Mouse (Mus musculus): ENCODE measurements around the gene Mab21l2.

The Mab21l2 gene

GRCm38 (mm10) chr3:86548091-86549015 lies at the start of gene Mab21l2:
TSS of gene Mab21l2 (minus strand) at chr3:86548629.
- DNase-seq (ENCODE audit: low read depth, low spot score) = peak; percentile 67

DNA sequence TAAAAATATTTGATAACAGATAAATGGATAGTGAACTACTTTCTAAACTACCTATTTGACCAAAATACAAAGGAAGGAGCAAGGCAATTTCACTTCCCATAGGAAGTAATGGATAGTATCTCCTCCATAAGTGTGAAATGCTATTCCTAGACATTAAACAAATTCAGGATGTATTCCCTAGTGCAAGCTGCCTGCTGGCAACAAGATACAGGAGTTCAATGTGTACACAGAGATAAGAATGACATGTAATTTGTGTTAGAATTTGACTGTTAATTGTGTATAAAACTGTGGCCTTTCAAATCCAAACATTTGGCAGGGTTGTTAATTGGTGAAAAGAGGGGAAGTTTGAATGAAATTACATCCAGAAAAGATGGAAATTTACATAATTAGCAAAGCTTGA lies 26.9 kb upstream of the Mab21l2 start:
- DNase-seq (ENCODE audit: low read depth, low spot score) = no peak

DNA sequence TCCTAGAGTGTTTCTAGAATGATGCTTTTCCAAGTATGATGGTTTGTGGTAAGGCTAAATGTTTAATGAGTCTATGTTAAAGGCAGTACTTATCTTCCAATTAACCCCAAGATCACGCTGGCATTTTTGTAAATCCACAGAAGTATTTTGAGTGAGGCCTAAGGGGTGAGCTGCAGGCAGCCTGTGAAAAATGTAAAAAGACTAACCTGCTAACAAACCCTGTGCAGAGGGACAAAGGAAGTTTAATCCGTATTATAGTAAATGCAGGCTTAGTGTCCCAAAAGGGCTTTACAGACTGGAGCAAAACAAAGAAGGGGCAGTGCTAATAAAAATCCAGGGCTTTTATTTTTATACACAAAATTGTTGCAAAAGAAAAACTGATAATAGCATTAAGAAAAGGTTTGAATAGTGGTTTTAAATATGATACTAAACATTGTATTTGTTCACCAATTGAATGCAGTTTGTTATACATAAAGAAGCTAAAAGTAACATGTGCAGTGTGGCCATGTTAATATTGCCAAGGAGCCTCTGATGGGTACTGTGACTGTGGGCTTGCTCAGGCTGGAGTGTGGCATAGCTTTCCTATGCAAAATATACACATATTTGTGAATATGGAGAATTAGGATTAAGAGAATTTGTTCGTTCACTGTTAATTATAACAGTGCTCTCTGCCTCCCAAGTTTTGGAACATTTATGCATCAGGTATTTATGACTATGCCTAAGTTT lies 24.3 kb upstream of the Mab21l2 start:
- DNase-seq (ENCODE audit: low read depth, low spot score) = no peak

GRCm38 (mm10) chr3:86571518-86571917 lies 23.1 kb upstream of the Mab21l2 start:
- DNase-seq (ENCODE audit: low read depth, low spot score) = no peak

DNA sequence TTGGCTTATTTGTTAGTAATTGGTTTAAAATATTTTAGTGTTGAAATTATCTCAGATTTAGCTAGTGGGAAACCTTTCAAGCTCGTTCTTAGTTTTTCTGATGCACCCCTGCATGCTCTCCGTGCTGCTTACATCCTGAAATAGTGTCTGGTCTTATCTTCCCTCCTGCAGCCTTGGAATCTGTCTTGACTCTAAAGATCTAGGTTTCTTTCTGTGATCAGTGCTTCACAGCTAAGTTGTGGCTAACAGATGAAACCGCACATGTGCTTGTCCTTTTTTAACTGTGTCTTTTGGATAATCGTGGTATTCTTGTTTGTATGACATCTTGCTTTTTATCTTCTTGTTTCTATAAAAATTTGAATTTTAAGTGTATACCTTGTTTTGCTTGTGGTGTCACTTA lies 18.9 kb upstream of the Mab21l2 start:
- no peak for DNase-seq (ENCODE audit: low read depth, low spot score)

GRCm38 (mm10) chr3:86561396-86561795 lies 13.0 kb upstream of the Mab21l2 start:
- DNase-seq (ENCODE audit: low read depth, low spot score) = no peak

DNA sequence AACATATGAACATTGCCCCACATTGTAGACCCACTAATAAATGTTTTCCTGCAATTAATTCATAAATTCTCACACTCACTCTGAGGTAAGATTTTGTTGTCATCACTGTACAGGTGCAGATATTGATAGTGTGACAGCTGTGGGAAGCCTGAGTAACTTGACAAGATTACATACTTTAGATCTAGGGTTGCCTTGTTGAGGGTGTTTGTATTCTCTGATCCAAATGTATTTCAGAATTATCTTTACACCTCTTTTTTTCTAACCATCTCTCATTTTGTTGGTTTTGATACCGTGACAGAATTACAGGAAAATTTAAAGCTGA lies 12.6 kb upstream of the Mab21l2 start:
- no peak for DNase-seq (ENCODE audit: low read depth, low spot score)

GRCm38 (mm10) chr3:86560281-86561022 lies 12.0 kb upstream of the Mab21l2 start:
- DNase-seq (ENCODE audit: low read depth, low spot score) = no peak

GRCm38 (mm10) chr3:86559635-86560034 lies 11.2 kb upstream of the Mab21l2 start:
- DNase-seq (ENCODE audit: low read depth, low spot score) = no peak

DNA sequence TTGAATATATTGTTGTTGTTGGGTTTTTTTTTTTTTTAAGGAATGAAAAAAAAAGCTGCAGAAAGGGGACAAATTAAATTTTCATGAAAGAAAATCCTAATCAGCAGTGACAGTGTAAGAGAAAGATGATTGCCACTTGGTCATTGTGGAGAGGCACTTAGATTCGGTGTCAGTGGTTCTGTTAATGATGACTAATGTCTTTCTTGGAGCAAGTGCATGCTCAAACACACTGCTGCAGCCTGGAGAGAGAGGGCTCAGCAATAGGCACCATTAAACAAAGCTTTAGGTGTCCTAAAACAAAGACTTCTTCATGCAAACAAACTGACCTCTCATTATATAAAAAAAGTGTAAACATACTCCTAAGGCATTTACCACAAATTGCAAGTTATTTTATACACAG lies 10.5 kb upstream of the Mab21l2 start:
- DNase-seq (ENCODE audit: low read depth, low spot score) = no peak

GRCm38 (mm10) chr3:86552170-86552569 lies 3.7 kb upstream of the Mab21l2 start:
- no peak for DNase-seq (ENCODE audit: low read depth, low spot score)

- no peak for DNase-seq (ENCODE audit: low read depth, low spot score)
These were observed 2.7 kb upstream of the Mab21l2 start for GRCm38 (mm10) chr3:86551011-86551728.

GRCm38 (mm10) chr3:86550301-86551010 lies 2.0 kb upstream of the Mab21l2 start:
- no peak for DNase-seq (ENCODE audit: low read depth, low spot score)

DNA sequence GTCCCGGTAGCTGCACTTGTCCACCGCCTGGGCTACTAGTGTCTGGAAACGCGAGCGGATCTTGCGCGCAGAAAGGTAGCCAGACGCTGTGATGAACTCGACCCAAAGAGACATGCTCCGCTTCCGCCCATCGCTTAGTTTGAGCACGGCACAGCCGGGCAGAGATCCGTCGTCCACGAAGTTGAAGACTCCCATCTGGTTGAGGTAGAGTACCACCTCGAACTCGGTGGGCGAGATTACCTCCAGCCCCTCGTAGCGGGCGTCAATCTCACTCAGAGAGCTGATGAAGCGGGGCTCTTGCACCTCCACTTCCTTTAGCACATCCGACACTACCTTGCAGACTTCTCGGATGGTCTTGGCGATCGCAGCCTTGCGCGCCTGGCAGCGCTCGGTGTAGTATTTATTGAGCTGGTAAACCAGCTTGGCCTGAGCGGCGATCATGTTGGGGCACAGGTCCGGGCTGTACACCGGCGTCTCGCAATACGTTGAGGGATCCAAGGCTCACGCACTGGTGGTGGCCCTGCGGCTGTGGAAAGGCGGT lies 1.1 kb downstream of the Mab21l2 start:
- DNase-seq (ENCODE audit: low read depth, low spot score) = no peak

- no peak for DNase-seq (ENCODE audit: low read depth, low spot score)
These were observed 1.8 kb downstream of the Mab21l2 start for GRCm38 (mm10) chr3:86546471-86547250.

GRCm38 (mm10) chr3:86545945-86546344 lies 2.5 kb downstream of the Mab21l2 start:
- DNase-seq (ENCODE audit: low read depth, low spot score) = no peak

DNA sequence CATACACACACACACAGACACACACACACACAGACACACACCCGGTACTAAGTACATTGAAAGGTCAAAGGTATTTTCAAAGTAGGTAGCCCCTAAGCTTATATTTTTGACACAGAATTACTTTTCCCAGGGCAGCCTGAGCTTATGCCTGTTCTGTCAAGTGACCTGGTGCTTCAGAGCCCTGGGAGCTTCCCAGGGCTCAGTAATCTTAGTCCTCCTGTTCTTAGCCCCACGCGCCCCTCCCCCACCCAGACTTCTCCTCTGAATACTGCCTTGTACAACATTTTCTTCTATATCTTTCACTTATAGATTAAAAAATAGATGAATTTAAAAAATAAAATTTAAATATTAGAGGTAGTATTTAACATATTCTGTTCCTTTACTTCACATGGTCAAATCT lies 3.6 kb downstream of the Mab21l2 start:
- DNase-seq (ENCODE audit: low read depth, low spot score) = no peak

DNA sequence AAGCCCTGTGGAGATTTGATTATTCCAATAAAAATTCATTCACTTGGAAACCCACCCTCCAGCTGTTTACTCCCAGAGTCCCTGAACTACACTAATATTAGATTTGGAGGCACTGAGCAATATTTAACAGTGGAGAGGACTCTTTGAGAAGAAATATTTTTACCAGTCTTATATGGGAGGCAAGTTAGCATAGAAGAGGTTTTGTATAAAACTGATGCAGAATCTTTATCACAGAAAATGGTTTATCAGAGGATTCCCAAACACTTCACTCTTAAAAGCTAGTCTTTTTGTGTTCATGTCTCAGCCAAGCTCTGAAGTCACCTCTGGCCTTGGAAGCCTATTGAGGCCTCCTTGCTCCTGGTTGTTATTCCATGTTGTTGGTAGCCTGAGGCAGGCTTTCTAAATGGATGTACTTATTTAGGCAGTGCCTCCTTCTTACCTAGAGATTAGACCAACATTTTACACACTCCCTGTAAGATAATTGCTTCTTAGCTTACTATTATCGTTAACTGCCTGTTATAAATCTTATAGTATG lies 6.5 kb downstream of the Mab21l2 start:
- DNase-seq (ENCODE audit: low read depth, low spot score) = no peak

GRCm38 (mm10) chr3:86541074-86541614 lies 7.3 kb downstream of the Mab21l2 start:
- no peak for DNase-seq (ENCODE audit: low read depth, low spot score)
